Mouse (Mus musculus) cerebellum, adult 2 months (tissue): ENCODE measurements around the gene Chdh. TPM values are rescaled to one million over a fixed set of nuclear protein-coding genes. Genes with fewer than 3 reads are reported as not detected.

Experiments
- DNase-seq, 2 experiments: peaks; one replicate each; pipeline ENCODE4 v3.0.0; 2021
- H3K27ac ChIP-seq: fragments of 200-500 bp; 2 replicates; pipeline ENCODE4 v1.5.1; 2012; ENCODE audit warnings: low read length, control low read depth, inconsistent platforms; ENCODE audit not compliant: insufficient read depth
- H3K27me3 ChIP-seq: fragments of 200-500 bp; 2 replicates; pipeline ENCODE4 v1.6.1; 2012; ENCODE audit warnings: inconsistent platforms, mild to moderate bottlenecking, low read length, moderate library complexity; ENCODE audit not compliant: control insufficient read depth, insufficient read depth
- H3K4me1 ChIP-seq: fragments of 200-500 bp; 2 replicates; pipeline ENCODE4 v1.6.1; 2011; ENCODE audit warnings: low read length; ENCODE audit not compliant: control insufficient read depth, insufficient read depth
- H3K4me3 ChIP-seq: fragments of 200-500 bp; replicated peaks from 2 replicates; pipeline ENCODE3; 2011; ENCODE audit warnings: mild to moderate bottlenecking, low read depth, low read length, control low read depth; ENCODE audit not compliant: insufficient read depth
- CTCF ChIP-seq: fragments of 200-500 bp; IDR thresholded peaks from 2 replicates; pipeline ENCODE4 v1.5.1; 2011; ENCODE audit warnings: low read depth, mild to moderate bottlenecking, control low read depth, low read length, moderate library complexity, borderline replicate concordance; ENCODE audit not compliant: insufficient read depth
- POLR2A ChIP-seq: fragments of 200-500 bp; IDR thresholded peaks from 2 replicates; pipeline ENCODE4 v1.6.1; 2011; ENCODE audit warnings: low read length, control low read depth, borderline replicate concordance; ENCODE audit not compliant: insufficient read depth
- WGBS: fragments of 180-500 bp; shearing (Covaris S2); methylation state at CpG from one replicate; pipeline ENCODE4 v1.1.7; 2018; 5-methylcytosine and 5-hydroxymethylcytosine counted together
- polyA plus RNA-seq: library from polyadenylated mRNA; depleted of rRNA; stranded (reverse); fragments of >200 nt; gene quantifications from 2 replicates; pipeline ENCODE4 v1.2.3, GENCODE M21; 2012

Chdh gene
- polyA plus RNA-seq, 1 experiment = 4.2 TPM

DNA sequence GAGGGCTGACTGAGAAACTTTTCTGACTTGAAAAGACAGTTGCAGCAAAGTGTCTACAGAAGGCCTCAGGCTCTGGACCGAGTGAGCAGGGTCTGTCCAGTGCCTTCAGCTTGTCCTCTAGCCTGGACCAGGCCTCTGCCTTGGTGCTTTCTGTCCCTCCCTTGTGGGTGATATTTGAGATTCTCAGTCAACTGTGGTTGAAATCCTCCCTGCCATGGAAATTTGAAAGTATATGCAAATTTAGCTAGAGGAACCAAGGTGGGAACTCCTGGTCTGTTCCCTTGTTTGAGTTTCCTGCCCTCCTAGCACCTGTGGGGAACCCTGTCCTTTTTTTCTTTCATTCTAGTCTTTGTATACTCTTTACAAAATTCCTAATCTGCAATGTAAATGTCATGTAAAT is 6.2 kb downstream of the Chdh start:
- Histone ChIP-seq H3K4me1 (peaks cover 7% of the 10 kb centered on the region; the same call in 1 of the 2 replicates), H3K27me3 (no peaks in the 10 kb centered on the region), H3K4me3 (no peak overlapping the region), H3K27ac (no peak overlapping the region)
- no peak for DNase-seq
- TF ChIP-seq CTCF (no peak), POLR2A (no peak)
- 89% methylated on average over 1 of the region's 1 CpGs for WGBS

DNA sequence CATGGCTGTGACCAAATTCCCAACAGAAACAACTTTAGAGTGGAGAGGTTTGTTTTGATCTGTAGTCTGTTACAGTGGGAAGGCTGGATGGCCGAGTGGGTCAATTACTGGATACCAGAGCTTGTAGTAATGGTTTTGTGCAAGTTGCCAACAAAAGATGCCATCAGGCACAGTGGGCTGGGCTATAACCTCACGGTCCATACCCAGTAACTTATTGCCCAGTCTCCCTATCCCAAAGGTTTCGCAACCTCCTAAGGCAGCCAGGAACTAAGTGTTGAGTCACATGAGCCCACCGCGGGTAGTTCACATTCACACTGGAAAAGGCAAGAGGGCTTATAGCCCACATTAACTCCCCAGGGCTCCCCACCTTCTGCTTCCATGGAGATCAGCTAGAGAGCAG is 7.8 kb downstream of the Chdh start:
- H3K4me3 ChIP-seq = no peak overlapping the region
- no peak overlapping the region for H3K27ac ChIP-seq
- DNase-seq = no peak
- 0 out of 2 replicates have a peak, but pooled peaks cover 6% of the 10 kb centered on the region for H3K4me1 ChIP-seq
- TF ChIP-seq POLR2A = no peak
- no peak for TF ChIP-seq CTCF
- no peaks in the 10 kb centered on the region for H3K27me3 ChIP-seq
- 83% methylated on average over 5 of the region's 5 CpGs for WGBS

DNA sequence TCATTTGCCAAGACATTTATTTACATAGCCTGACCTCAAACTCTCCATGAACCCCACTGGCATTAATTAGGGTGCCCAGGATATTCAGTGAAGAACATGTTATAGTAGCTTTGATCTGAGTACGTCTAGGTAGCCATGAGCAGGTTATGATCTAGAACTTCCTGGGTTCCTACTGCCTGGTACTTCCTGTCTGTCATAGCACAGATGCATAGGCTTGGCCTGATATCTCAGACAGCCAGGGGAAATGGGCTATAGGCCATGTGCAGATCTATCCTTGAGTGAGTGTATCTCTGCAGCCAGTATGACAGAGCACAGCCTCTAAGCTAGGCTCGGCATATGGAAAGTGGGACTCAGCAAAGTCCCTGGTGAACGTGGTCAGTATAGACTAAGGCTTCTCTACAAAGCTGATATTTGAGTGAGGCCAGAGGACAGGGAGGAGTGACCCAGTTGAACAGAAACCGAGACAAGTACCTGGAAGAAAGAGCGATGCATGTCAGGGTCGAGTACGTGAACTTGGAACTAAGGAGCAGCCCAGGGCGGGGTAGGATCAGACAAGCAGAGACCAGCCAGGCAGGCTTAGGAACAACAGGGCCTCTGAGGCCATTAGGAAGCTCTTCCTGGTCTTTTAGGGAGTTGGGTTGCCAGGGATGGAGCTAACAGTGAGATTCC is 9.1 kb downstream of the Chdh start:
- no peak overlapping the region for H3K4me3 ChIP-seq
- 0 out of 2 replicates have a peak, but pooled peaks cover 6% of the 10 kb centered on the region for H3K4me1 ChIP-seq
- 90% methylated on average over 8 of the region's 8 CpGs for WGBS
- H3K27me3 ChIP-seq = no peaks in the 10 kb centered on the region
- no peak for DNase-seq
- no peak overlapping the region for H3K27ac ChIP-seq
- TF ChIP-seq CTCF (no peak), POLR2A (no peak)

DNA sequence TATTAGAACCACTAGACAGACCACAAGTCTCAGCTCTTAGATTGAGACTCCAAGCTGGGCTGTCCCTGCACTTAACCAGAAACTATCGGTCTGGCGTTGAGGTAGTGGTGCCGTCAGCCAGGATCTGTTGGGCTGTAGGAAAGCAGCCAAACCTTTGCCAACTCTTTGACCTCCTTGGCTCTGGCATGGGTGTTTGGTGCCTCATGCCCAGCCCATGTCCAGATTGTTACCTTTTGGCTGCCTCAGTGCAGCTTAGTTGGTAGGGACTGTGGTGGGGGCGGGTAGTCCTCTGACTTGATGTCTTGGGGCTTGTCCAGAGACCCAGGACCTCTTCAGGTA is 9.6 kb downstream of the Chdh start:
- Histone ChIP-seq H3K4me3 (no peak overlapping the region), H3K27me3 (no peaks in the 10 kb centered on the region), H3K4me1 (0 out of 2 replicates have a peak, but pooled peaks cover 6% of the 10 kb centered on the region), H3K27ac (no peak overlapping the region)
- 30% methylated on average over 4 of the region's 4 CpGs for WGBS
- peak in 1 of 2 experiments; percentile 28 for DNase-seq
- TF ChIP-seq CTCF (no peak), POLR2A (no peak)

- no peak for DNase-seq
- WGBS = 90% methylated on average over 6 of the region's 6 CpGs
- no peak overlapping the region for H3K27ac ChIP-seq
- 0 out of 2 replicates have a peak, but pooled peaks cover 6% of the 10 kb centered on the region for H3K4me1 ChIP-seq
- no peaks in the 10 kb centered on the region for H3K27me3 ChIP-seq
- no peak overlapping the region for H3K4me3 ChIP-seq
- TF ChIP-seq POLR2A = no peak
- TF ChIP-seq CTCF = no peak
Measured at GRCm38 (mm10) chr14:30018846-30019245, 10.0 kb downstream of the Chdh start.

DNA sequence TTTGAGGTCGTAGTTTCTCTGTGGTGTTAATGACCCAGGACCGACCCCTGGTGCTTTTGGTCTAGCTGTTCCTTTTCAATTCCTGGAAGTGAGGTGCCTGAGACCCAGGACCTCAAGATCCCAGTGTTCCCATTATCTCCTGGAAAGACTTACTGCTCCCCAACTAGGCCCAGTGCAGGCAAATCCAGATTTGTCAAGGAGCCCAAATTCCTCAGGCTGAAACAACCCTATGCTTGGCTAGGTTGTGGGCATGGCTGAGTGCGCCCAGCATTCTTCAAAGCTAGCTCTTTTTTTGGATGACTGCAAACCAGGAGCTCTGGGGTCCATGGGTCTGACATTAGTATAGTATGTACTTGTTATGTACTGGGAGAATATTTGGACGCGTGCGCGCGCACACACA is 10.6 kb downstream of the Chdh start:
- 98% methylated on average over 8 of the region's 8 CpGs for WGBS
- Histone ChIP-seq H3K27me3 (no peaks in the 10 kb centered on the region), H3K4me1 (0 out of 2 replicates have a peak, but pooled peaks cover 6% of the 10 kb centered on the region), H3K27ac (no peak overlapping the region), H3K4me3 (no peak overlapping the region)
- no peak for DNase-seq
- TF ChIP-seq POLR2A (no peak), CTCF (no peak)

DNA sequence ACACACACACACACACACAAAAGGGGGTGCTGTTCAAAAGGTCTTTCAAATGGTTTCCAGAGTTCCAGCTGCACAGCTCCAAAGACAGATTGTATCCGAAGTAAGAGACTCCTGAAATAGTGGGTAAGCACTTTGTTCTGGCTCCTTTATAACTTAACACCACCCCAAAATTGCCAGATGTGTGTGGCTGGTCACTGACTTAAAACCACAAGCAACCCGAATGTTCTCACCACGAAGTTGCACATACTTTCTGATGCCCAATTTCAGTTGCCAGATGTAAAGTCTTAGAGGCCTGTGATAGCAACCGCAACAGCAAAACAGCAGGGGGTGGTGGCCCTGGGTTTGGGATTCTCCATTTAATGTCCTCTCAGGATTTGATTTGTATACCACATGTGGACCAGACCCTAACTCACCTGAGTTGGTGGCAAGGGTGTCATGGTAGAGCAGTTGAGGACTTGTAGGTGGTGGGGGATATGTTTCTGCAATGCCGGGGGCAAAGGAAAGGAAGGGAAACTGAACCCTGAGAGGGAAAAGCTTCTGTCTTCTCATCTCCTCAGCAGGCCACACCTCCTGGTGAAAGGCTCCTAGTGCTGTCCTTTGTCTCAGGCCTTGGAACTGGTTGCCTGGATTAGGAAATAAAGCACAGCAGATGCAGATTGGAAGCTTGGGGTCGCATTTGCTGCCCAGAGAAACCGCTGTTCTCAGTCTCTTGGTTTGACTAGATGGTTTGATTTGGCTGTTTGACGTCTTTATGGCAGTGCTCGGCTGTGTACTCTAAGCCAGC is 11.2 kb downstream of the Chdh start:
- no peak for TF ChIP-seq POLR2A
- TF ChIP-seq CTCF = no peak
- H3K4me3 ChIP-seq = no peak overlapping the region
- DNase-seq = no peak
- 0 out of 2 replicates have a peak, but pooled peaks cover 6% of the 10 kb centered on the region for H3K4me1 ChIP-seq
- H3K27ac ChIP-seq = no peak overlapping the region
- no peaks in the 10 kb centered on the region for H3K27me3 ChIP-seq
- 63% methylated on average over 9 of the region's 9 CpGs for WGBS

DNA sequence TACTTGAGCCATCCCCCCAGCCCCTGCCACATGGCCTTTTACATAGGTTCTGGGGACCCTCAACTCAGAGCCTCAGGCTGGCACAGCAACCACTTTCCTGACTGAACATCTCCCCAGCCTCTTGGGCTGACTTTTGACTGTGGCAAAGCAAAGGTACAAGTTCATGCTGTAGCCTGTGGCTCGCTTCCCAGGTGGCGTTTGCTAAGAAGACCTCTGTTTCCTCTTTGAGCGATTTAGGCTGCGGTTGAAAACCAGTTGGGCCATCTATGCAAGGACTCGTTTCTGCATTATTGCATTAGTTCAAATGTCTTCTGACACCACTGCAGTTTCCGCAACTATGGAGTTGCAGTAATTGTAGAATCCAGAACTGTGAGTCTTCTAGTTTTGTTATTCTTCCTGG is 13.6 kb downstream of the Chdh start:
- no peak for DNase-seq
- 0 out of 2 replicates have a peak, but pooled peaks cover 6% of the 10 kb centered on the region for H3K4me1 ChIP-seq
- no peak for TF ChIP-seq CTCF
- no peak for TF ChIP-seq POLR2A
- H3K27me3 ChIP-seq = no peaks in the 10 kb centered on the region
- H3K4me3 ChIP-seq = no peak overlapping the region
- no peak overlapping the region for H3K27ac ChIP-seq
- WGBS = 97% methylated on average over 6 of the region's 6 CpGs
